Mouse (Mus musculus) brain, embryonic 14.5 days (tissue): Measurements from ENCODE around the gene Hist1h2bk.

Experiments used
- CTCF ChIP-seq: fragments of 200-500 bp; IDR thresholded peaks from 2 replicates; pipeline ENCODE4 v1.5.1; 2012; ENCODE audit warnings: inconsistent platforms, mild to moderate bottlenecking, moderate library complexity, borderline replicate concordance; ENCODE audit not compliant: insufficient read depth, insufficient read length; ENCODE audit errors: extremely low read depth
- POLR2A ChIP-seq: fragments of 200-500 bp; IDR thresholded peaks from 2 replicates; pipeline ENCODE4 v1.6.1; 2012; ENCODE audit warnings: mild to moderate bottlenecking, inconsistent platforms, borderline replicate concordance; ENCODE audit not compliant: poor library complexity, insufficient read depth, insufficient read length, severe bottlenecking; ENCODE audit errors: extremely low read depth

GRCm38 (mm10) chr13:22033741-22034442 lies 1.8 kb upstream of the Hist1h2bk start:
- TF ChIP-seq CTCF: no peak
- no peak for TF ChIP-seq POLR2A
